Mouse (Mus musculus) myocyte (in vitro differentiated cells): ENCODE data around the gene Grb14. TPM values are rescaled to one million over a fixed set of nuclear protein-coding genes. Genes with fewer than 3 reads are reported as not detected.

Experiments used
- H3K27me3 ChIP-seq: one replicate; pipeline ENCODE4 v1.6.1; 2011; ENCODE audit not compliant: control insufficient read depth, insufficient read depth, insufficient read length
- H3K36me3 ChIP-seq: one replicate; pipeline ENCODE4 v1.6.1; 2011; ENCODE audit not compliant: control insufficient read depth, insufficient read depth
- H3K4me2 ChIP-seq: one replicate; pipeline ENCODE4 v1.6.1; 2011; ENCODE audit warnings: low read depth, control low read depth
- H3K4me3 ChIP-seq: one replicate; pipeline ENCODE4 v1.5.1; 2011; ENCODE audit warnings: mild to moderate bottlenecking, control low read depth, moderate library complexity
- H3K79me2 ChIP-seq: one replicate; pipeline ENCODE4 v1.6.1; 2011; ENCODE audit not compliant: control insufficient read depth, insufficient read depth
- H3ac ChIP-seq: one replicate; pipeline ENCODE4 v1.6.1; 2011; ENCODE audit not compliant: control insufficient read depth, insufficient read length
- CEBPB ChIP-seq: IDR thresholded peaks from 2 replicates; pipeline ENCODE4 v1.6.1; 2011; ENCODE audit warnings: mild to moderate bottlenecking, moderate library complexity; ENCODE audit not compliant: poor library complexity, insufficient read depth, severe bottlenecking
- E2F4 ChIP-seq: IDR thresholded peaks from one replicate; pipeline ENCODE4 v1.6.1; 2011; ENCODE audit warnings: mild to moderate bottlenecking, control low read depth, moderate library complexity; ENCODE audit not compliant: insufficient read depth
- MAX ChIP-seq: IDR thresholded peaks from one replicate; pipeline ENCODE4 v1.6.1; 2011; ENCODE audit warnings: low read depth, mild to moderate bottlenecking, control low read depth
- MYOD1 ChIP-seq, 3 experiments: IDR thresholded peaks; one replicate each; pipeline ENCODE4 v1.6.1; 2011; ENCODE audit warnings: control low read depth in 2 of 3, low read depth in 2 of 3, mild to moderate bottlenecking in 2 of 3, moderate library complexity in 1 of 3; ENCODE audit not compliant: insufficient read length in 2 of 3, control insufficient read depth in 1 of 3
- MYOG ChIP-seq, 3 experiments: IDR thresholded peaks; one replicate each; pipeline ENCODE4 v1.6.1; 2011; ENCODE audit warnings: control low read depth in 2 of 3, low read depth in 2 of 3, mild to moderate bottlenecking in 2 of 3; ENCODE audit not compliant: insufficient read length in 2 of 3, control insufficient read depth in 1 of 3, insufficient read depth in 1 of 3
- POLR2A ChIP-seq: IDR thresholded peaks from one replicate; pipeline ENCODE4 v1.6.1; 2011; ENCODE audit warnings: low read depth, mild to moderate bottlenecking, control low read depth, moderate library complexity; ENCODE audit not compliant: insufficient read length
- POLR2AphosphoS2 ChIP-seq: IDR thresholded peaks from one replicate; pipeline ENCODE4 v1.6.1; 2011; ENCODE audit warnings: low read depth, control low read depth; ENCODE audit not compliant: insufficient read length
- REST ChIP-seq: IDR thresholded peaks from one replicate; pipeline ENCODE4 v1.6.1; 2011; ENCODE audit warnings: mild to moderate bottlenecking, control low read depth, moderate library complexity; ENCODE audit not compliant: insufficient read depth, insufficient read length
- SRF ChIP-seq: IDR thresholded peaks from one replicate; pipeline ENCODE4 v1.6.1; 2011; ENCODE audit warnings: low read depth; ENCODE audit not compliant: control insufficient read depth, insufficient read length
- TCF12 ChIP-seq: IDR thresholded peaks from one replicate; pipeline ENCODE4 v1.6.1; 2011; ENCODE audit warnings: mild to moderate bottlenecking, control low read depth; ENCODE audit not compliant: poor library complexity, insufficient read depth, severe bottlenecking
- TCF3 ChIP-seq: IDR thresholded peaks from one replicate; pipeline ENCODE4 v1.6.1; 2011; ENCODE audit warnings: low read depth, control low read depth; ENCODE audit not compliant: insufficient read length
- USF1 ChIP-seq: IDR thresholded peaks from one replicate; pipeline ENCODE4 v1.6.1; 2011; ENCODE audit warnings: low read depth, mild to moderate bottlenecking, control low read depth, moderate library complexity
- polyA plus RNA-seq: library from polyadenylated mRNA; unstranded; fragments of >200 nt; fragmentation: generic; extraction: Trizol; gene quantifications from one replicate; pipeline ENCODE4 v1.2.1, GENCODE M21; 2012; ENCODE audit warnings: missing spikeins

Gene Grb14
- polyA plus RNA-seq, 1 experiment = 0.66 TPM

DNA sequence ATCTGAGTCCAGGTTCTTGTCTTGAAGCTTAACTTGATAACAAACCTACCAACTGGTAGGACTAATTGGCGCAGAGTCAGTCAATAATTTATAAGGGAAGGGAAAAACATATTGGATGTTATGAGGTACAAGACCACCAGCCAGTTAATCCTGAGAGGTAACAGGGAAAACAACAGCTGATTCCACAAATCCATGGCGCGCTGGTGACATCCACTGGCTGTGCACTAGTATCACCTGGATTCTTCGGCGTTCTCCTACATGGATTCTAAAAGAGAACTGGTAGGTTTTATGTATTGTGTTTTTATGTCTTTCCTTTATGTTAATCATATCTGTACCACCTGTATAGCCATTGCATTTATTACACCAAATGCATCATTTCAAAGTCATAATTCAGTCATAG lies 119.9 kb downstream of the Grb14 start:
- no peak overlapping the region for H3K4me2 ChIP-seq
- no peak overlapping the region for H3ac ChIP-seq

GRCm38 (mm10) chr2:64897844-64898243 lies 126.9 kb downstream of the Grb14 start:
- Histone ChIP-seq H3K4me2 (no peak overlapping the region), H3K27me3 (no peaks in the 10 kb centered on the region), H3ac (no peak overlapping the region), H3K36me3 (no peaks in the 10 kb centered on the region), H3K79me2 (no peaks in the 10 kb centered on the region), H3K4me3 (no peak overlapping the region)
- TF ChIP-seq MYOD1 (IDR thresholded peaks at IDR 0.05; ENCODE audit: control insufficient read depth in 1 of 3, insufficient read length in 2 of 3, low read depth in 2 of 3) (no peak), MYOG (IDR thresholded peaks at IDR 0.05; ENCODE audit: control insufficient read depth in 1 of 3, insufficient read depth in 1 of 3, insufficient read length in 2 of 3, low read depth in 2 of 3) (no peak), CEBPB (no peak), E2F4 (no peak), TCF3 (no peak), SRF (no peak), POLR2A (no peak), REST (no peak), MAX (no peak), USF1 (no peak), TCF12 (no peak), POLR2AphosphoS2 (no peak)

More for the DNA sequence above, 119.9 kb downstream of the Grb14 start:
- Histone ChIP-seq H3K36me3 (no peaks in the 10 kb centered on the region), H3K79me2 (no peaks in the 10 kb centered on the region), H3K27me3 (no peaks in the 10 kb centered on the region), H3K4me3 (no peak overlapping the region)
- no peak for TF ChIP-seq REST
- TF ChIP-seq SRF = no peak
- TF ChIP-seq POLR2AphosphoS2 = no peak
- no peak for TF ChIP-seq POLR2A
- no peak for TF ChIP-seq E2F4

DNA sequence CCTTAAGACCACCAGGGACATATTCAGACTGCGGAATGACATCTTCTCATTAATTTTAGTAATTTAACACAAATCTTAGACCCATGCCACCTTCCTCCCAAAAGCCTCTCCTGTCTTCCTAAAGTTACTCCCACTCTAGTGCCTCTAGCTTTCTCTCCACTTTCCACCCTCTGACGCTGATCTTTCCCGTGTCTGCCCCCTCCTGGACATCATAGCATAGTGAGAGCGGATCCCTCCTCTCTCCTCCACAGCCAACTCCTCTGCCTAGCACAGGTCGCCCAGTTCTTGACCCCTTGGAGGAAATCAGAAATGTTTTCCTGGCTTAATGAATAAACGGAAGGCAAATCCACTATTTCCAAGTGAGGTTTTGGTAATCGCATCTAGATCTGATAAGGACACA lies 131.6 kb downstream of the Grb14 start:
- TF ChIP-seq POLR2A (no peak), TCF3 (no peak), USF1 (no peak)
- H3K4me2 ChIP-seq = no peak overlapping the region
- no peaks in the 10 kb centered on the region for H3K79me2 ChIP-seq
- H3ac ChIP-seq = no peak overlapping the region
- H3K36me3 ChIP-seq = no peaks in the 10 kb centered on the region
- H3K4me3 ChIP-seq = no peak overlapping the region
- H3K27me3 ChIP-seq = no peaks in the 10 kb centered on the region

DNA sequence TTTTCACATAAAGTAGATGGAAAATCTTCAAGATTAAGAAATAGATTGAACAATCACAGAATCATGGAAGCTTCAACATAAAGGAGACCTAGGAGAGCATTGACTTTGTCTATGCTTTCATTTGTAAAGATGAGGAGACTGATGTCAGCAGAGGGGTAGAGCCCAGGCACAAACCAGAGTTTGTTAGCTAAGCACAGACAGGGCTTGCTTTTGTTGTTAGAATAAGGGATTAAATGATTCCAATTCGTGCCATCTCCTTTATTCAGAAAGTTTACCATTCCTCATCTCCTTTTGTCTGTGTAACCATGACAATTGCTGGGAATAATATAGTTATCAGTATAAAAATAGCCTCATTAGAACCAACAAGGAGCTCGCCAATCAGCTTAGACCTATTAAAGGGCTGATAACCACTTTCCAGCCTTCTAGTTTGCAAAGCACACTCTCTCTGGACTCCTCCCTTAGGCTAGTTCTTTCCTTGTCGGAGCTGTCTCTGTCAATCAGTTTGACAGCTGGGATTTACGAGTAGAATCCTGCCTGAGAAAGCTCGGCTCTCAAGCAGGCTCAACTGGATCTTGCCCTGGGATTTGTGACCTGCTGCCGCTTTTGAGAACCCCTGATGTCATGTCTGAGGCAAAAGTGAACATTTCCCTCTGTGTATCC lies 137.6 kb downstream of the Grb14 start:
- no peak overlapping the region for H3K4me2 ChIP-seq
- H3K4me3 ChIP-seq = no peak overlapping the region
- no peak for TF ChIP-seq USF1
- TF ChIP-seq MYOG (IDR thresholded peaks at IDR 0.05; ENCODE audit: control insufficient read depth in 1 of 3, insufficient read depth in 1 of 3, insufficient read length in 2 of 3, low read depth in 2 of 3) = no peak
- no peak overlapping the region for H3ac ChIP-seq
- H3K36me3 ChIP-seq = no peaks in the 10 kb centered on the region
- no peaks in the 10 kb centered on the region for H3K27me3 ChIP-seq
- H3K79me2 ChIP-seq = no peaks in the 10 kb centered on the region

- no peak overlapping the region for H3K4me3 ChIP-seq
- H3K36me3 ChIP-seq = no peaks in the 10 kb centered on the region
- no peak for TF ChIP-seq MYOD1 (IDR thresholded peaks at IDR 0.05; ENCODE audit: control insufficient read depth in 1 of 3, insufficient read length in 2 of 3, low read depth in 2 of 3)
- no peak for TF ChIP-seq MAX
- TF ChIP-seq CEBPB = no peak
- no peak for TF ChIP-seq TCF12
- TF ChIP-seq E2F4 = no peak
- no peak for TF ChIP-seq POLR2A
- no peak for TF ChIP-seq MYOG (IDR thresholded peaks at IDR 0.05; ENCODE audit: control insufficient read depth in 1 of 3, insufficient read depth in 1 of 3, insufficient read length in 2 of 3, low read depth in 2 of 3)
- no peak for TF ChIP-seq TCF3
- TF ChIP-seq USF1 = no peak
- TF ChIP-seq POLR2AphosphoS2 = no peak
- no peak for TF ChIP-seq SRF
- no peak for TF ChIP-seq REST
- H3K27me3 ChIP-seq = no peaks in the 10 kb centered on the region
- H3ac ChIP-seq = no peak overlapping the region
- H3K79me2 ChIP-seq = no peaks in the 10 kb centered on the region
- no peak overlapping the region for H3K4me2 ChIP-seq
These were observed 139.1 kb downstream of the Grb14 start for GRCm38 (mm10) chr2:64885696-64886095.
